Comparison of ENCODE assay signal across 12 mouse cellular contexts in the genomic region with DNA sequence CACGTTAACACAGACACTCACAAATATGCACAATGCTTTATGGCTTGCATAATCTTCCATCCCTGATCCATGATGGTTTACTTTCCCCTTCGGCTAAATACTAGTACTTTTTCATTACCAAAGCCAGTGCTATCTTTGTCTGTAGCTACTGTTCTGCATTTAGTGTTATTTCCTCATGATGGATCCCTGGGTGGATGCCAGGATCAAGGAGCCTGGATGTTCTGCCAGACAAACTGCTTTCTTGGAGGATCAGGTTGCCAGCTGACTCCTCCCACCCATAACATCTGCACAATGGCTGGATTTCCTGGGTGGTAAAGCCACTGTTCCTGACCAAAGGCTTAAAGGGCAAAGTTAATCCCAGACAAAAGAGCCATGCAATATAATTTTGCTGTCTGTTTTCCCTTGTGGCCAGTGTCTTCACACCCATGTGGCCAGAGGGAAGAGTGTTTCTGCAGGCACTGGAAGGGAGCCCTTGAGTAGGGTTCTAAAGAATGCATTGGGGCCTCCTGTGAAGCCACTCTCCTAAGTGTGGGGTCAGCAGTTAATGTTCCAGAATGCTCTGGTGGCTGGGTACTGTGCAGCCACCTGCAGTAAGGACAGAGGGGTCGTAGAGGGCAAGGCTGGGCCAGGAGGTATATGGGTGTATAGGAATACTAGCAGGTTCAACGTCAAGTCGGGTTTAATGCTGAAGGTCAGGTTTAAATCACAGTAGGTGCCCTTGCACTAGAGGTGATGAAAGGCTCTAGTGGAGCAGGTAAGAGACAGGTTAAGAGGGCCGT. TPM values are rescaled to one million over a fixed set of nuclear protein-coding genes. Genes with fewer than 3 reads are reported as not detected.
A peak's percentile ranks its signal among the peaks of the same experiment; 100 is the strongest.
DNase-seq lines count a peak whose midpoint lies in the region; ATAC-seq and TF ChIP-seq lines count a peak whose summit lies in the region.
"Had no signal": no experiment of that assay in that cellular context is flagged by ENCODE, and none has a peak within 500 bp of the region (broad histone marks: within the 10 kb centered on the region; RNA-seq: fewer than 3 reads in every experiment).

No protein-coding gene starts in this region.

- H3K36me3 ChIP-seq in kidney, embryonic 16.5 days (ENCODE audit: insufficient read depth, low read length): no peaks in the 10 kb centered on the region
- no peaks in the 10 kb centered on the region for H3K36me3 ChIP-seq in neural tube, embryonic 13.5 days
- H3K36me3 ChIP-seq in intestine, embryonic 15.5 days: no peaks in the 10 kb centered on the region
- no peaks in the 10 kb centered on the region for H3K36me3 ChIP-seq in small intestine, adult 2 months (ENCODE audit: control insufficient read depth, insufficient read depth, low read length)
- H3K36me3 ChIP-seq: liver, embryonic 15.5 days; midbrain, embryonic 15.5 days had no signal

- no peaks in the 10 kb centered on the region for H3K27me3 ChIP-seq in kidney, embryonic 16.5 days (ENCODE audit: insufficient read depth, low read length)
- H3K27me3 ChIP-seq in neural tube, embryonic 13.5 days: no peaks in the 10 kb centered on the region
- H3K27me3 ChIP-seq in intestine, embryonic 15.5 days (replicated peaks): no peaks in the 10 kb centered on the region
- no peaks in the 10 kb centered on the region for H3K27me3 ChIP-seq in small intestine, adult 2 months (ENCODE audit: control insufficient read depth, insufficient read depth, low read length)
- H3K27me3 ChIP-seq: liver, embryonic 15.5 days; midbrain, embryonic 15.5 days had no signal

- no peak overlapping the region for H3K4me2 ChIP-seq in kidney, embryonic 16.5 days (replicated peaks; ENCODE audit: low read depth, low read length)
- H3K4me2 ChIP-seq in neural tube, embryonic 13.5 days: no peak overlapping the region
- no peak overlapping the region for H3K4me2 ChIP-seq in intestine, embryonic 15.5 days (replicated peaks)
- H3K4me2 ChIP-seq: liver, embryonic 15.5 days; midbrain, embryonic 15.5 days had no signal

- no peak for DNase-seq in kidney, adult 11 months
- DNase-seq in neural tube, embryonic 10.5 days (ENCODE audit: extremely low spot score, low spot score): no peak
- no peak for DNase-seq in urinary bladder, postnatal 36 days (ENCODE audit: low spot score in 2 of 2)
- DNase-seq: gastrocnemius, postnatal 36 days; heart, postnatal 14 days; thymus, postnatal 14 days had no signal

- H3K4me1 ChIP-seq in kidney, embryonic 16.5 days (ENCODE audit: insufficient read depth, low read length): peaks cover 7% of the 10 kb centered on the region
- peaks cover 10% of the 10 kb centered on the region for H3K4me1 ChIP-seq in neural tube, embryonic 13.5 days (replicated peaks)
- H3K4me1 ChIP-seq in intestine, embryonic 15.5 days (replicated peaks): peaks cover 5% of the 10 kb centered on the region; the same call in 1 of the 2 replicates
- peaks cover 22% of the 10 kb centered on the region for H3K4me1 ChIP-seq in small intestine, adult 2 months (ENCODE audit: control insufficient read depth, insufficient read depth, insufficient read length, low read length)
- H3K4me1 ChIP-seq: liver, embryonic 15.5 days; midbrain, embryonic 15.5 days had no signal

- no peak overlapping the region for H3K4me3 ChIP-seq in kidney, embryonic 16.5 days (ENCODE audit: low read length)
- no peak overlapping the region for H3K4me3 ChIP-seq in neural tube, embryonic 13.5 days
- no peak overlapping the region for H3K4me3 ChIP-seq in intestine, embryonic 15.5 days (replicated peaks)
- no peak overlapping the region for H3K4me3 ChIP-seq in small intestine, adult 2 months (ENCODE audit: low read depth, low read length)
- H3K4me3 ChIP-seq: liver, embryonic 15.5 days; midbrain, embryonic 15.5 days had no signal

- no peak overlapping the region for H3K27ac ChIP-seq in kidney, embryonic 16.5 days (ENCODE audit: low read length)
- H3K27ac ChIP-seq in neural tube, embryonic 13.5 days (replicated peaks): peak overlapping the region; percentile 18; the same call in 1 of the 2 replicates
- H3K27ac ChIP-seq in intestine, embryonic 15.5 days: no peak overlapping the region
- H3K27ac ChIP-seq in small intestine, adult 2 months (ENCODE audit: insufficient read depth, low read depth, low read length): peak overlapping the region; percentile 84
- H3K27ac ChIP-seq: liver, embryonic 15.5 days; midbrain, embryonic 15.5 days had no signal

- no peak overlapping the region for H3K9ac ChIP-seq in kidney, embryonic 16.5 days (replicated peaks; ENCODE audit: low read length)
- no peak overlapping the region for H3K9ac ChIP-seq in neural tube, embryonic 13.5 days
- no peak overlapping the region for H3K9ac ChIP-seq in intestine, embryonic 15.5 days
- H3K9ac ChIP-seq: liver, embryonic 15.5 days; midbrain, embryonic 15.5 days had no signal

- TF ChIP-seq POLR2A in small intestine, adult 2 months (IDR thresholded peaks at IDR 0.05; ENCODE audit: low read depth, low read length): no peak

- no peaks in the 10 kb centered on the region for H3K9me3 ChIP-seq in kidney, embryonic 16.5 days (ENCODE audit: low read length)
- H3K9me3 ChIP-seq in neural tube, embryonic 13.5 days: no peaks in the 10 kb centered on the region
- H3K9me3 ChIP-seq in intestine, embryonic 15.5 days: no peaks in the 10 kb centered on the region
- H3K9me3 ChIP-seq: liver, embryonic 15.5 days; midbrain, embryonic 15.5 days had no signal

- peak; percentile 62 for ATAC-seq in kidney, embryonic 16.5 days (ENCODE audit: low FRiP score, low TSS enrichment)
- ATAC-seq in neural tube, embryonic 13.5 days (ENCODE audit: low read depth): no peak
- peak; percentile 27; the same call in 1 of the 2 replicates for ATAC-seq in intestine, embryonic 15.5 days
- ATAC-seq: midbrain, embryonic 15.5 days had no signal

- WGBS in kidney, embryonic 16.5 days: 43% methylated on average over 6 of the region's 6 CpGs
- 64% methylated on average over 6 of the region's 6 CpGs for WGBS in neural tube, embryonic 13.5 days
- 64% methylated on average over 6 of the region's 6 CpGs for WGBS in intestine, embryonic 15.5 days
- 41% methylated on average over 6 of the region's 6 CpGs for WGBS in small intestine, adult 2 months

- no peak for TF ChIP-seq CTCF in small intestine, adult 2 months (IDR thresholded peaks at IDR 0.05; ENCODE audit: extremely low read depth, insufficient read length, insufficient replicate concordance, low read depth, low read length)

RNA-seq across cellular contexts. Expression of a gene that starts 15.7 kb away (rescaled TPM):
- polyA plus RNA-seq in kidney, embryonic 16.5 days (2015; fragmentation: Nextera tagmentation; extraction: Ambion mirVana): 0.44 and 0.63 TPM in 2 replicates
- 16.6 and 18.3 TPM in 2 replicates for polyA plus RNA-seq in neural tube, embryonic 13.5 days (2015; fragmentation: Nextera tagmentation; extraction: Ambion mirVana)
- 2.0 TPM in 2 replicates for polyA plus RNA-seq in intestine, embryonic 15.5 days (2015; fragmentation: Nextera tagmentation; extraction: Ambion mirVana)
- polyA plus RNA-seq in small intestine, adult 2 months (2012; rRNA removed): 6.6 and 21.6 TPM in 2 replicates

RNA-seq across cellular contexts. Expression of a gene that starts 44.3 kb away (rescaled TPM):
- polyA plus RNA-seq in kidney, embryonic 16.5 days (2015; fragmentation: Nextera tagmentation; extraction: Ambion mirVana): 1.7 and 2.4 TPM in 2 replicates
- 0.68 and 1.1 TPM in 2 replicates for polyA plus RNA-seq in neural tube, embryonic 13.5 days (2015; fragmentation: Nextera tagmentation; extraction: Ambion mirVana)
- polyA plus RNA-seq in intestine, embryonic 15.5 days (2015; fragmentation: Nextera tagmentation; extraction: Ambion mirVana): 15.7 and 15.9 TPM in 2 replicates
- 125 and 228 TPM in 2 replicates for polyA plus RNA-seq in small intestine, adult 2 months (2012; rRNA removed)

RNA-seq across cellular contexts. Expression of a gene that starts 51.6 kb away (rescaled TPM):
- not detected in 2 replicates for polyA plus RNA-seq in kidney, embryonic 16.5 days (2015; fragmentation: Nextera tagmentation; extraction: Ambion mirVana)
- polyA plus RNA-seq in neural tube, embryonic 13.5 days (2015; fragmentation: Nextera tagmentation; extraction: Ambion mirVana): 0.11 TPM in 1 of 2 replicates, not detected in the other
- polyA plus RNA-seq in intestine, embryonic 15.5 days (2015; fragmentation: Nextera tagmentation; extraction: Ambion mirVana): not detected in 2 replicates
- not detected in 2 replicates for polyA plus RNA-seq in small intestine, adult 2 months (2012; rRNA removed)
- polyA plus RNA-seq: liver, embryonic 15.5 days had no signal

Comparison
In these comparisons a context has a peak if more than half of its experiments do, and no peak if none do; other contexts are left out.
1. H3K27ac ChIP-seq: peak in neural tube, embryonic 13.5 days (single experiment) and small intestine, adult 2 months (single experiment); none in kidney, embryonic 16.5 days (single experiment) and intestine, embryonic 15.5 days (single experiment).